Mouse (Mus musculus) lung, adult 2 months (tissue): ENCODE data around the gene Hacd2.

ENCODE experiments used
- CTCF ChIP-seq: fragments of 200-500 bp; IDR thresholded peaks from 2 replicates; pipeline ENCODE4 v1.5.1; 2011; ENCODE audit warnings: mild to moderate bottlenecking, low read length, control low read depth; ENCODE audit not compliant: insufficient read depth
- POLR2A ChIP-seq: fragments of 200-500 bp; IDR thresholded peaks from 2 replicates; pipeline ENCODE4 v1.6.1; 2011; ENCODE audit warnings: low read depth, mild to moderate bottlenecking, control low read depth, low read length, borderline replicate concordance; ENCODE audit errors: extremely low read depth

DNA sequence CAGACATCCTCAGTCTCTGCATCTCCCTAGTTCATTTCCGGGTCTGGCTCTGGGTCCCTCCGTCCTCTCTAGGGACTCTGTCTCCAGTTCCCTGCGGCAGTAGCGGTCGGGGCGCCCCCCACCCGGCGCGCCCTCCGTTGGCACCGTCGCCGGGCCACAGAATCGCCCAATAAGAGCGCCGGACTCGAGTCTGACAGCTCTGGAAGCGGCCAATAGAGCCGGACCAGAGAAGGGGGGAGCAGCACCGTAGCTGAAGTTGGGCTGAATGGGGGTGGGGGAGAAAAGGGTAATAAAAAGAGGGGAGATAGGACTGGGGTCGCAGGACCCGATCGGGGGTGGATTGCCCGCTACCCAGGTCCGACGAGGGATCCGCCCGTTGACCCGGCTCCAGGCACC, 132.0 kb downstream of the Hacd2 start:
- TF ChIP-seq CTCF (no peak), POLR2A (no peak)
